Mouse (Mus musculus) liver, adult 2 months (tissue): ENCODE data around the gene Hba-a1. TPM values are rescaled to one million over a fixed set of nuclear protein-coding genes. Genes with fewer than 3 reads are reported as not detected.
A peak's percentile ranks its signal among the peaks of the same experiment; 100 is the strongest.
"Not testable (repeated sequence)": the region's sequence is repeated elsewhere in the genome, so short reads cannot be mapped to it uniquely, and the experiment has no call there.

Experiments
- DNase-seq: peaks from one replicate; pipeline ENCODE4 v3.0.0-alpha.2; 2011; ENCODE audit warnings: low read depth, low spot score; ENCODE audit errors: extremely low read depth
- H3K27ac ChIP-seq: fragments of 200-500 bp; replicated peaks from 2 replicates; pipeline ENCODE4 v1.5.1; 2012; ENCODE audit warnings: low read depth, mild to moderate bottlenecking, control low read depth, inconsistent platforms, low read length; ENCODE audit not compliant: insufficient read depth
- H3K27me3 ChIP-seq: fragments of 200-500 bp; 2 replicates; pipeline ENCODE4 v1.6.1; 2012; ENCODE audit warnings: mild to moderate bottlenecking, moderate library complexity, low read length, inconsistent platforms; ENCODE audit not compliant: control insufficient read depth, insufficient read depth
- H3K36me3 ChIP-seq: fragments of 200-500 bp; 2 replicates; pipeline ENCODE4 v1.6.1; 2012; ENCODE audit warnings: low read length, inconsistent platforms; ENCODE audit not compliant: control insufficient read depth, insufficient read depth
- H3K4me1 ChIP-seq: fragments of 200-500 bp; 2 replicates; pipeline ENCODE4 v1.6.1; 2011; ENCODE audit warnings: low read length; ENCODE audit not compliant: control insufficient read depth, insufficient read depth
- H3K4me3 ChIP-seq: fragments of 200-500 bp; 2 replicates; pipeline ENCODE4 v1.5.1; 2011; ENCODE audit warnings: low read depth, mild to moderate bottlenecking, control low read depth, low read length, moderate library complexity; ENCODE audit not compliant: insufficient read depth
- H3K79me2 ChIP-seq: fragments of 200-500 bp; 2 replicates; pipeline ENCODE4 v1.6.1; 2012; ENCODE audit warnings: inconsistent platforms, mild to moderate bottlenecking, low read length, moderate library complexity; ENCODE audit not compliant: control insufficient read depth, insufficient read depth
- H3K9ac ChIP-seq: fragments of 200-500 bp; 2 replicates; pipeline ENCODE4 v1.6.1; 2012; ENCODE audit warnings: low read depth, mild to moderate bottlenecking, control low read depth, inconsistent platforms, low read length
- CTCF ChIP-seq: fragments of 200-500 bp; IDR thresholded peaks from 2 replicates; pipeline ENCODE4 v1.5.1; 2011; ENCODE audit warnings: low read depth, low read length, control low read depth
- POLR2A ChIP-seq: fragments of 200-500 bp; IDR thresholded peaks from 2 replicates; pipeline ENCODE4 v1.6.1; 2011; ENCODE audit warnings: low read length, control low read depth; ENCODE audit not compliant: insufficient read depth; ENCODE audit errors: extremely low read depth
- WGBS: fragments of 180-500 bp; shearing (Covaris S2); methylation state at CpG from one replicate; pipeline ENCODE4 v1.1.7; 2018; 5-methylcytosine and 5-hydroxymethylcytosine counted together
- polyA plus RNA-seq: library from polyadenylated mRNA; depleted of rRNA; stranded (reverse); fragments of >200 nt; gene quantifications from 2 replicates; pipeline ENCODE4 v1.2.3, GENCODE M21; 2012
- total RNA-seq: library from RNA; depleted of rRNA; stranded (reverse); fragments of >200 nt; gene quantifications from 2 replicates; pipeline ENCODE4 v1.2.3, GENCODE M21; 2014

Hba-a1 gene
- total and polyA plus RNA-seq, 2 experiments = 146 to 696 TPM

DNA sequence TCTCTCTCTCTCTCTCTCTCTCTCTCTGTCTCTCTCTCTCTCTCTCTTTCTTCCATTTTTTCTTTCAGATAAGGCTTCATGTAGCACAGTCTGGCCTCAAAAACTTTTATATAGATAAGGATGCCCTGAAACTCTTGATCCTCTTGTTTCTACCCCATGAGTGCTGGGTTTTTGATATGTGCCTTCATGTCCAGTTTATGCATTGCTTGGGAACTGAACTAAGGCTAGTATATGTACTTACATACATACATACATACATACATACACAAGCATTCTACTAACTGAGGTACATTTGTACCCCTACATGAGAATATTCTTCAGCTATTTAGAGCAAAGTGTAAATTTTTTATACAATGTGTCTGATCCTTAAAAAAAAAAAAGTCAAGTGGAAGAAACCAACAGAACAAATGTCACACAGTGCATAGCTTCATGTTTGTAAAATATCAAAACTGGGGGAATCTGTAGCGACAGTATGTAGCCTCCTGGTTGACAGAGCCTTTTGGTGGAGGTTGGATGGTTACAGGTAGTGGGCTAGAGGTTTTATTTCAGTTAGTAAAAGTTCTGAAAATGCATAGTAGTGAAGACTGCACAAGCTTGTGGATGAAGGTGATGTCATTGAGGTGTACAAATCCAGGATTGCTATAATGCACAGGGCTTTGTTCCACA is 14.7 kb downstream of the Hba-a1 start:
- no peaks in the 10 kb centered on the region for H3K4me1 ChIP-seq
- no peaks in the 10 kb centered on the region for H3K79me2 ChIP-seq
- no peak for DNase-seq
- 92% methylated on average over 1 of the region's 1 CpGs for WGBS
- no peak overlapping the region for H3K4me3 ChIP-seq
- no peaks in the 10 kb centered on the region for H3K36me3 ChIP-seq
- H3K9ac ChIP-seq = no peak overlapping the region
- no peak overlapping the region for H3K27ac ChIP-seq
- peaks cover 8% of the 10 kb centered on the region; the same call in 1 of the 2 replicates for H3K27me3 ChIP-seq
- TF ChIP-seq POLR2A = no peak
- TF ChIP-seq CTCF = no peak

DNA sequence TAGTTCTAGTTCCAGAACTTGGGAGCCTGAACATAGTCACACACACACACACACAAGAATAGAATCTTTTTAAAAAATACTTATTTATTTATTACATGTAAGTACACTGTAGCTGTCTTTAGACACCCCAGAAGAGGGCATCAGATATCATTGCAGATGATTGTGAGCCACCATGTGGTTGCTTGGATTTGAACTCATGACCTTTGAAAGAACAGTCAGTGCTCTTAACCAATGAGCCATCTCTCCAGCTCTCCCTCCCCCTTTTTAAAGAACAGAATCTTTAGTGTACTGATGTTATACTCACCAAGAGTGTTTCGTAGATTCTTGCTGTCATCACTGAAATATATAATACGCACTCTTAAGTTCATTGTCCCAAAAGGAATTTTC is 15.2 kb downstream of the Hba-a1 start:
- H3K4me1 ChIP-seq = no peaks in the 10 kb centered on the region
- H3K79me2 ChIP-seq = no peaks in the 10 kb centered on the region
- 91% methylated on average over 2 of the region's 2 CpGs for WGBS
- no peak overlapping the region for H3K9ac ChIP-seq
- H3K4me3 ChIP-seq = no peak overlapping the region
- DNase-seq = no peak
- no peak overlapping the region for H3K27ac ChIP-seq
- H3K27me3 ChIP-seq = peaks cover 8% of the 10 kb centered on the region; the same call in 1 of the 2 replicates
- H3K36me3 ChIP-seq = no peaks in the 10 kb centered on the region
- TF ChIP-seq POLR2A (no peak), CTCF (no peak)

DNA sequence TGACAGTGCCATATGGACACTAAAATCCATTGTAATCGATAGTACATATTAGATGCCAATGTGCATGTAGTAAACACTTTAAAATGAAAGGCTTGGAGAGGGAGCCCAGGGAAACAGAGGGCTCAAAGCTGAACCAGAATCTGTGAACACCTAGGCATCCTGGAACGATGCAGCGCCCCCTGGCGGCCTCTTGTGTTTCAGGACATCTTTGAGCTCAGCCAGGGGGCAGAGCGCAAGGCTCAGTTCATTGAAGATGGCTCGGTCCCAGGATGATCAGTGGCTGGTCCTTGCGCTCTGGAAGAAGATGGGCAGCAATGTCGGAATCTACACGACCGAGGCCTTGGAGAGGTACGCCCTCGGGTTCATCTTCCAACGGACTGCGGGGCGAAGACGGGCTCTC is 16.6 kb downstream of the Hba-a1 start, which contains the start of gene Hbq1a:
Hbq1a (plus strand) TSS at position 205 of the 400 bp plus-strand sequence.
- not testable (repeated sequence) for H3K4me3 ChIP-seq, DNase-seq, H3K27ac ChIP-seq, H3K79me2 ChIP-seq, H3K9ac ChIP-seq, H3K27me3 ChIP-seq, H3K36me3 ChIP-seq, H3K4me1 ChIP-seq
- 7% methylated on average over 16 of the region's 16 CpGs for WGBS
- TF ChIP-seq CTCF = peak; percentile 62

DNA sequence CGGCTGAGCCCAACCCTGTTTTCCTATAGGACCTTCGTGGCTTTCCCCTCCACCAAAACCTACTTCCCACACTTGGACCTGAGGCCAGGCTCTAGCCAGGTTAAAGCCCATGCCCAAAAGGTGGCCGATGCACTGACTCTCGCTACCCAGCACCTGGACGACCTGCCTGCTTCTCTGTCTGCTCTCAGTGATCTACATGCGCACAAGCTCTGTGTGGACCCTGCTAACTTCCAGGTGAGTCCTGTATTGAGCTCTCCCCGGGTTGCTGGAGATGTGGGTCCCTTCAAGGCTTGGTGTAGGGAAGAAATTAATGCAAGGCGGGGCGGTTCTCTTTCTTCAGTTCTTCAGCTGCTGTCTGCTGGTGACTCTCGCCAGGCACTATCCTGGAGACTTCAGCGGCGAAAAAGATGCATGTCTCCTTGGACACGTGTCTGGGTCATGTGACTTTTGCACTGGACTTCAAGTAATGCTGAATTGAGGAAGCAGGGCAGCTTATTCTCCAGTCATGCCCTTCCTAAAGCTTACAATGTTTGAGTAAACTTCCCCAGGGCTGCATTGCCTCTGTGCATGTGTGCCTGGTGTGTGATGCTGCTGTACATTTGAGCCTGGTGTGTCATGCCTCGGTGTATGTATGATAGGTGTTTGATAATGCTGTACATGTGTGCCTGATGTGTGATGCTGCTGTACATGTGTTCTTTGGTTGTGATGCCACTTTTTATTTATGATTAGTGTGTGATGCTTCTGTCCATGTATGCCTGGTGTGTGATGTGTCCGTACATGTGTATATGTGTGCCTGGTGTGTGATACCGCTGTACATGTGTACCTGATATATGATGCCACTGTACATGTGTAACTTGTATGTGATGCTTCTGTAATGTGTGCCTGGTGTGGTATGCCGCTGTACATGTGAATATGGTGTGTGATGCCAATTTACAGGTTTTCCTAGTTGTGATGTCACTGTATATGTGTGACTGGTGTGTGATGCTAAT is 17.3 kb downstream of the Hba-a1 start:
- no peak overlapping the region for H3K27ac ChIP-seq
- H3K36me3 ChIP-seq = no peaks in the 10 kb centered on the region
- no peak for DNase-seq
- no peaks in the 10 kb centered on the region for H3K79me2 ChIP-seq
- TF ChIP-seq POLR2A = no peak
- TF ChIP-seq CTCF = no peak
- no peak overlapping the region for H3K9ac ChIP-seq
- no peak overlapping the region for H3K4me3 ChIP-seq
- 53% methylated on average over 15 of the region's 17 CpGs for WGBS
- no peaks in the 10 kb centered on the region for H3K4me1 ChIP-seq
- H3K27me3 ChIP-seq = peaks cover 8% of the 10 kb centered on the region; the same call in 1 of the 2 replicates

DNA sequence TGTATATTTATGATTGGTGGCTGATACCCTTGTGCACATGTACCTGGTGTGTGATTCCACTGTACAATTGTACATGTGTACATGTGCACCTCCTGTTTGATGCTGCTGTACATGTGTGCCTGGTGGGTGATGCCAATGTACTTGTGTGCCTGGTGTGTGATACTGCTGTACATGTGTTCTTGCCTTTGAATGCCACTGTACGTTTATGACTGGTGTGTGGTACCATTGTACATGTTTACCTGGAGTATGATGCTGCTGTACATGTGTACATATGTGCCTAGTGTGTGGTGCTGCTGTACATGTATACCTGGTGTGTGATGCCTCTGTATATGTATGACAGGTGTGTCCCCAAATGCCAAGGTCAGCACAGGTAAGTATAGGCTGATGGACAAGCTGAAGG is 18.2 kb downstream of the Hba-a1 start:
- Histone ChIP-seq H3K9ac (no peak overlapping the region), H3K79me2 (no peaks in the 10 kb centered on the region), H3K27me3 (peaks cover 8% of the 10 kb centered on the region; the same call in 1 of the 2 replicates), H3K4me3 (no peak overlapping the region), H3K36me3 (no peaks in the 10 kb centered on the region), H3K27ac (no peak overlapping the region), H3K4me1 (no peaks in the 10 kb centered on the region)
- DNase-seq = no peak
- TF ChIP-seq POLR2A (no peak), CTCF (no peak)
- 63% methylated on average over 1 of the region's 1 CpGs for WGBS
